Mouse (Mus musculus) midbrain, embryonic 10.5 days (tissue): ENCODE data around the gene Mkrn2os. TPM values are rescaled to one million over a fixed set of nuclear protein-coding genes. Genes with fewer than 3 reads are reported as not detected.

Experiments
- DNase-seq: peaks from one replicate; pipeline ENCODE4 v3.0.0-alpha.2; 2017; ENCODE audit warnings: low spot score
- H3K27ac ChIP-seq: fragments of 300-500 bp; sonication (generic); replicated peaks from 2 replicates; pipeline ENCODE4 v1.5.1; 2016; ENCODE audit warnings: mild to moderate bottlenecking
- H3K27me3 ChIP-seq: fragments of 300-500 bp; sonication (generic); 2 replicates; pipeline ENCODE4 v1.6.1; 2016; ENCODE audit warnings: low read depth, mild to moderate bottlenecking; ENCODE audit not compliant: poor library complexity, severe bottlenecking
- H3K36me3 ChIP-seq: fragments of 300-500 bp; sonication (generic); 2 replicates; pipeline ENCODE4 v1.6.1; 2016; ENCODE audit warnings: mild to moderate bottlenecking, moderate library complexity
- H3K4me1 ChIP-seq: fragments of 300-500 bp; sonication (generic); 2 replicates; pipeline ENCODE4 v1.6.1; 2016
- H3K4me3 ChIP-seq: fragments of 300-500 bp; sonication (generic); 2 replicates; pipeline ENCODE4 v1.5.1; 2016; ENCODE audit warnings: mild to moderate bottlenecking, moderate library complexity
- H3K9me3 ChIP-seq: fragments of 300-500 bp; sonication (generic); replicated peaks from 2 replicates; pipeline ENCODE4 v1.6.1; 2016; ENCODE audit warnings: mild to moderate bottlenecking
- WGBS: fragments of 180-500 bp; shearing (Covaris S2); methylation state at CpG from one replicate; pipeline ENCODE4 v1.1.7; 2016; 5-methylcytosine and 5-hydroxymethylcytosine counted together
- polyA plus RNA-seq: library from polyadenylated mRNA; unstranded; fragments of >200 nt; fragmentation: Nextera tagmentation; extraction: Ambion mirVana; gene quantifications from 2 replicates; pipeline ENCODE4 v1.2.1, GENCODE M21; 2016

The Mkrn2os gene
- polyA plus RNA-seq, 1 experiment from 2014 or later = 0.15 TPM

GRCm38 (mm10) chr6:115577407-115577806 lies 15.0 kb downstream of the Mkrn2os start:
- Histone ChIP-seq H3K27ac (no peak overlapping the region), H3K27me3 (no peaks in the 10 kb centered on the region), H3K4me3 (no peak overlapping the region), H3K36me3 (peaks cover 80% of the 10 kb centered on the region), H3K9me3 (no peaks in the 10 kb centered on the region), H3K4me1 (no peaks in the 10 kb centered on the region)
- DNase-seq = no peak
- 91% methylated on average over 5 of the region's 5 CpGs for WGBS

GRCm38 (mm10) chr6:115574171-115574570 lies 18.2 kb downstream of the Mkrn2os start:
- H3K9me3 ChIP-seq = no peaks in the 10 kb centered on the region
- DNase-seq = no peak
- no peaks in the 10 kb centered on the region for H3K27me3 ChIP-seq
- H3K27ac ChIP-seq = no peak overlapping the region
- H3K36me3 ChIP-seq = peaks cover 90% of the 10 kb centered on the region
- no peaks in the 10 kb centered on the region for H3K4me1 ChIP-seq
- 91% methylated on average over 7 of the region's 7 CpGs for WGBS
- H3K4me3 ChIP-seq = no peak overlapping the region

- Histone ChIP-seq H3K4me3 (no peak overlapping the region), H3K4me1 (no peaks in the 10 kb centered on the region), H3K9me3 (no peaks in the 10 kb centered on the region), H3K27ac (no peak overlapping the region), H3K36me3 (peaks cover 97% of the 10 kb centered on the region), H3K27me3 (no peaks in the 10 kb centered on the region)
- no peak for DNase-seq
- 92% methylated on average over 6 of the region's 6 CpGs for WGBS
Observed at GRCm38 (mm10) chr6:115565479-115566045, 26.8 kb downstream of the Mkrn2os start.

GRCm38 (mm10) chr6:115559651-115560632 lies 32.4 kb downstream of the Mkrn2os start:
- Histone ChIP-seq H3K27ac (no peak overlapping the region), H3K4me3 (no peak overlapping the region), H3K9me3 (no peaks in the 10 kb centered on the region), H3K4me1 (no peaks in the 10 kb centered on the region), H3K27me3 (no peaks in the 10 kb centered on the region), H3K36me3 (peaks cover 90% of the 10 kb centered on the region)
- DNase-seq = no peak
- 91% methylated on average over 21 of the region's 21 CpGs for WGBS

GRCm38 (mm10) chr6:115558176-115558575 lies 34.2 kb downstream of the Mkrn2os start:
- H3K27ac ChIP-seq = no peak overlapping the region
- no peak overlapping the region for H3K4me3 ChIP-seq
- no peak for DNase-seq
- WGBS = 95% methylated on average over 2 of the region's 2 CpGs
- H3K9me3 ChIP-seq = no peaks in the 10 kb centered on the region
- peaks cover 92% of the 10 kb centered on the region for H3K36me3 ChIP-seq
- no peaks in the 10 kb centered on the region for H3K27me3 ChIP-seq
- no peaks in the 10 kb centered on the region for H3K4me1 ChIP-seq

- H3K4me1 ChIP-seq = no peaks in the 10 kb centered on the region
- no peak overlapping the region for H3K27ac ChIP-seq
- H3K36me3 ChIP-seq = peaks cover 89% of the 10 kb centered on the region
- H3K9me3 ChIP-seq = no peaks in the 10 kb centered on the region
- WGBS = 88% methylated on average over 5 of the region's 5 CpGs
- DNase-seq = no peak
- no peak overlapping the region for H3K4me3 ChIP-seq
- H3K27me3 ChIP-seq = no peaks in the 10 kb centered on the region
Observed at GRCm38 (mm10) chr6:115555485-115555884, 36.9 kb downstream of the Mkrn2os start.

GRCm38 (mm10) chr6:115546276-115546675 lies 46.1 kb downstream of the Mkrn2os start:
- H3K9me3 ChIP-seq = no peaks in the 10 kb centered on the region
- peak; percentile 47 for DNase-seq
- peaks cover 39% of the 10 kb centered on the region for H3K36me3 ChIP-seq
- peaks cover 19% of the 10 kb centered on the region for H3K4me1 ChIP-seq
- no peaks in the 10 kb centered on the region for H3K27me3 ChIP-seq
- 88% methylated on average over 5 of the region's 5 CpGs for WGBS
- no peak overlapping the region for H3K27ac ChIP-seq
- H3K4me3 ChIP-seq = no peak overlapping the region

GRCm38 (mm10) chr6:115544442-115544970 lies 47.9 kb downstream of the Mkrn2os start, which contains the start of gene Tsen2:
Gene Tsen2, plus strand, starts transcription at chr6:115544664.
- Histone ChIP-seq H3K27me3 (no peaks in the 10 kb centered on the region), H3K4me1 (peaks cover 19% of the 10 kb centered on the region), H3K4me3 (peak within 1 kb of the TSS; percentile 82), H3K9me3 (no peaks in the 10 kb centered on the region), H3K36me3 (peaks cover 26% of the 10 kb centered on the region), H3K27ac (peak within 1 kb of the TSS; percentile 90)
- WGBS = under 1% methylated on average over 38 of the region's 38 CpGs
- DNase-seq = peak; percentile 97

- H3K4me1 ChIP-seq = peaks cover 22% of the 10 kb centered on the region
- 0 out of 2 replicates have a peak, but pooled peaks cover 6% of the 10 kb centered on the region for H3K36me3 ChIP-seq
- no peak for DNase-seq
- H3K27ac ChIP-seq = no peak overlapping the region
- no peaks in the 10 kb centered on the region for H3K9me3 ChIP-seq
- WGBS = 85% methylated on average over 3 of the region's 3 CpGs
- no peak overlapping the region for H3K4me3 ChIP-seq
- no peaks in the 10 kb centered on the region for H3K27me3 ChIP-seq
Observed at GRCm38 (mm10) chr6:115542341-115542740, 50.0 kb downstream of the Mkrn2os start.

GRCm38 (mm10) chr6:115541676-115542275 lies 50.6 kb downstream of the Mkrn2os start:
- H3K4me1 ChIP-seq = peaks cover 22% of the 10 kb centered on the region
- DNase-seq = no peak
- 0 out of 2 replicates have a peak, but pooled peaks cover 4% of the 10 kb centered on the region for H3K36me3 ChIP-seq
- 70% methylated on average over 6 of the region's 6 CpGs for WGBS
- no peak overlapping the region for H3K4me3 ChIP-seq
- no peaks in the 10 kb centered on the region for H3K9me3 ChIP-seq
- no peak overlapping the region for H3K27ac ChIP-seq
- H3K27me3 ChIP-seq = no peaks in the 10 kb centered on the region

GRCm38 (mm10) chr6:115538645-115539429 lies 53.5 kb downstream of the Mkrn2os start:
- H3K4me3 ChIP-seq = peak overlapping the region; percentile 48
- H3K4me1 ChIP-seq = peaks cover 11% of the 10 kb centered on the region
- 20% methylated on average over 26 of the region's 26 CpGs for whole genome bisulfite sequencing
- no peaks in the 10 kb centered on the region for H3K27me3 ChIP-seq
- DNase-seq = peak; percentile 89
- no peaks in the 10 kb centered on the region for H3K9me3 ChIP-seq
- peak overlapping the region; percentile 88 for H3K27ac ChIP-seq
- no peaks in the 10 kb centered on the region for H3K36me3 ChIP-seq

- Histone ChIP-seq H3K4me3 (no peak overlapping the region), H3K4me1 (peaks cover 3% of the 10 kb centered on the region; the same call in 1 of the 2 replicates), H3K9me3 (no peaks in the 10 kb centered on the region), H3K36me3 (no peaks in the 10 kb centered on the region), H3K27ac (no peak overlapping the region), H3K27me3 (no peaks in the 10 kb centered on the region)
- no peak for DNase-seq
- 85% methylated on average over 4 of the region's 4 CpGs for WGBS
Observed at GRCm38 (mm10) chr6:115536169-115536568, 56.2 kb downstream of the Mkrn2os start.
